Mouse (Mus musculus) olfactory bulb, adult 2 months (tissue): ENCODE measurements around the gene Tlx3. TPM values are rescaled to one million over a fixed set of nuclear protein-coding genes. Genes with fewer than 3 reads are reported as not detected.

ENCODE experiments used
- H3K27ac ChIP-seq: fragments of 200-500 bp; 2 replicates; pipeline ENCODE4 v1.5.1; 2012; ENCODE audit warnings: low read depth, low read length; ENCODE audit not compliant: insufficient read depth
- H3K4me1 ChIP-seq: fragments of 200-500 bp; 2 replicates; pipeline ENCODE4 v1.6.1; 2012; ENCODE audit warnings: low read length; ENCODE audit not compliant: control insufficient read depth, insufficient read depth
- H3K4me3 ChIP-seq: fragments of 200-500 bp; 2 replicates; pipeline ENCODE4 v1.5.1; 2012; ENCODE audit warnings: mild to moderate bottlenecking, low read depth, low read length, moderate library complexity; ENCODE audit not compliant: insufficient read depth
- CTCF ChIP-seq: fragments of 200-500 bp; IDR thresholded peaks from 2 replicates; pipeline ENCODE4 v1.5.1; 2012; ENCODE audit warnings: low read depth, mild to moderate bottlenecking, low read length, moderate library complexity; ENCODE audit not compliant: insufficient read depth
- POLR2A ChIP-seq: fragments of 200-500 bp; IDR thresholded peaks from 2 replicates; pipeline ENCODE4 v1.6.1; 2012; ENCODE audit warnings: mild to moderate bottlenecking, low read depth, low read length, moderate library complexity; ENCODE audit not compliant: insufficient read depth
- WGBS: fragments of 180-500 bp; shearing (Covaris S2); methylation state at CpG from one replicate; pipeline ENCODE4 v1.1.7; 2018; 5-methylcytosine and 5-hydroxymethylcytosine counted together
- polyA plus RNA-seq: library from polyadenylated mRNA; stranded (reverse); fragments of >200 nt; gene quantifications from 2 replicates; pipeline ENCODE4 v1.2.4, GENCODE M21; 2012; ENCODE audit warnings: low replicate concordance; ENCODE audit not compliant: missing spikeins, insufficient read depth, insufficient read length

The Tlx3 gene
- polyA plus RNA-seq, 1 experiment, result not detected

DNA sequence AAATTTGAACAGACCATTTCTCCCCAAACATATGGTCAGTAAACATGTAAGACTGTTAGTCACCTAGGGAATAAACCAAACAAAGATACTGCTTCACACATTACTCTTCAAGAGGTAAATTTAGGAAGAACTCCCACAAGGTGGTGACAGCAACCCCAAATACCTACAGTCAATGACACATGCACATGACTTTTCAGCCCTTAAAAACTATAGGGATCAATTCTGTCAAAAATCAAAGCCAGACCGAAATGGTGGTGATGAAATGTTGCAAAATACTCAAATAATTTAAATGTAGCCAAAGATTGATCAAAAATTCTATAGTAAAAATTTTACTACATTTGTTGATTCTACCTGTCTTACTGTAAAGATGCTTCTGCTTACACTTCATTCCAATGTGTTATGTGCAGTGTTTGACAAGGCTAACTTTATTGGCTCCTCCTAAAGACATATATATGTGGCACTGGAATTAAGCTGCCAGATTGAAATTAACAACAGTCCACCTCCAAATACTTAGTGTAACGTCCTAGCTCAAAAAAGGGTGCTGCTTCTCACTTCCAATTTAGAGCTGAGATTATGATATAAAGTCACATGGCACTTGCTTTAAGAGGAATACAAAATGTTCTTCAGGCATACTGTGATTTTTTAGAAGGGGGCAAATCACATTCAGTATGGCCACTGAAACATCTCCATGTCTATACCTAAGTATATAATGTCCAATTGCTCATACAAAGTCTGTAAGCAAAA is 45.8 kb downstream of the Tlx3 start:
- TF ChIP-seq CTCF (no peak), POLR2A (no peak)
- Histone ChIP-seq H3K4me3 (no peak overlapping the region), H3K27ac (no peak overlapping the region), H3K4me1 (no peaks in the 10 kb centered on the region)
- WGBS, result 73% methylated on average over 2 of the region's 2 CpGs

DNA sequence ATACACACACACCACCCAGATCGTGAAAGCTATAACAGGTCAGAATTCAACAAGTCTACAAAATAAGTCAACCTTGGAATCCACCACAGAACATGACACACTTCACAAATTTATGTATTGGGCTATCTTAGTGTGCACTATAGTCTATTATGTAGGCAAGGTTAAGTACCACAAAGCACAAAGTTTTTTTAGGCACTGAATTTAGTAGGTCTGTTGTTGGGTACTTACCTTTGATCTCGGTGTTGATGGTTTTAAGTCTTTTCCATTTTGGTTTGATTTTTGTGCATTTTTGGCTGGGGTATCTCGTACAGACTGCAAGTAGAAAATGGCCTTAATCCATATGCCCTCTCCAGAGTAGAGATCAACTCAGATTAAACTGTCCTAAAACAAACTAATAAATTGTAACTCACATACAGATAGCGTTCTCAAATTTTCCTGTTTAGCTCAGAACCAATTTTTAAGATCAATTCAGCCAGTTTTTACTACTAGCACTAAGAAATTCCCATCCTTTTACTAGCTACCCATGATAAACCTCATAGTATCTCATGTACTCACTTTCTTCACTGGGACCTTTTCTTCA is 46.9 kb downstream of the Tlx3 start:
- H3K27ac ChIP-seq, result no peak overlapping the region
- 88% methylated on average over 4 of the region's 4 CpGs for WGBS
- no peak for TF ChIP-seq POLR2A
- no peak for TF ChIP-seq CTCF
- no peaks in the 10 kb centered on the region for H3K4me1 ChIP-seq
- no peak overlapping the region for H3K4me3 ChIP-seq

DNA sequence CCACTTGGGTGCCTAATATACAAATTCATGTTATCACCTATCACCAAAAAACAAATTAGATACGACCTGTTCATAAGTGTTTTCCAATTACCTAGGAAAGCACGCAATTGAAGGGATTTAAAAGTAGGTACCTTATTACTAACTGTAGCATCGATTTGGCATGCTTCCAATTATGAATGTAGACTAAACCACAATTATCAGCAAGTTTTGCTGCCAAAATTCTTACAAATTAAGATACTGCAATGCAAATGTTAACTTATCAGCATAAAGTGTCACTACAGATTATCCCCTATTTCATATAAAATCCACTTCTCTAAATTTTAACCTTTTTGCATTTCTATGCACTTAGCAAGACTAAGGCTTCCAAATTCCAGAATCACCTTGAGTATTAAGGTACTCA is 48.9 kb downstream of the Tlx3 start:
- no peak overlapping the region for H3K4me3 ChIP-seq
- H3K27ac ChIP-seq, result no peak overlapping the region
- 61% methylated on average over 3 of the region's 3 CpGs for WGBS
- H3K4me1 ChIP-seq, result no peaks in the 10 kb centered on the region
- TF ChIP-seq CTCF (no peak), POLR2A (no peak)

- no peak overlapping the region for H3K4me3 ChIP-seq
- no peak overlapping the region for H3K27ac ChIP-seq
- peaks cover 3% of the 10 kb centered on the region for H3K4me1 ChIP-seq
- WGBS, result 93% methylated on average over 1 of the region's 1 CpGs
- TF ChIP-seq POLR2A, result no peak
- no peak for TF ChIP-seq CTCF
Measured at GRCm38 (mm10) chr11:33152997-33153396, 50.4 kb downstream of the Tlx3 start.

DNA sequence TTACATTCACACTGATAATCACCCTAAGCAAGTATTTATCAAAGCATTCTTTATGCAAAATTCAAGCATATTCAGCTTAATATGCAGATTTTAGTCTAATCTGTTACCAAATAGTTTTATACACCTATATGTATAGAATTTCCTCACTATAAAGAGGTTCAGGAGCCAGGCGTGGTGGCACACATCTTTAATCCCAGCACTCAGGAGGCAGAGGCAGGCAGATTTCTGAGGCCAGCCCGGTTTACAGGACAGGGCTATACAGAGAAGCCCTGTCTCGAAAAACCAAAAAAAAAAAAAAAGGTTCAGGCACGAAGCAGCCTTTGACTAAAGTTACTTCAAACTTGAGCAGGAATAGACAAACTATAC is 51.6 kb downstream of the Tlx3 start:
- H3K27ac ChIP-seq, result no peak overlapping the region
- TF ChIP-seq POLR2A (no peak), CTCF (no peak)
- WGBS, result 84% methylated on average over 4 of the region's 4 CpGs
- H3K4me3 ChIP-seq, result no peak overlapping the region
- peaks cover 14% of the 10 kb centered on the region for H3K4me1 ChIP-seq

DNA sequence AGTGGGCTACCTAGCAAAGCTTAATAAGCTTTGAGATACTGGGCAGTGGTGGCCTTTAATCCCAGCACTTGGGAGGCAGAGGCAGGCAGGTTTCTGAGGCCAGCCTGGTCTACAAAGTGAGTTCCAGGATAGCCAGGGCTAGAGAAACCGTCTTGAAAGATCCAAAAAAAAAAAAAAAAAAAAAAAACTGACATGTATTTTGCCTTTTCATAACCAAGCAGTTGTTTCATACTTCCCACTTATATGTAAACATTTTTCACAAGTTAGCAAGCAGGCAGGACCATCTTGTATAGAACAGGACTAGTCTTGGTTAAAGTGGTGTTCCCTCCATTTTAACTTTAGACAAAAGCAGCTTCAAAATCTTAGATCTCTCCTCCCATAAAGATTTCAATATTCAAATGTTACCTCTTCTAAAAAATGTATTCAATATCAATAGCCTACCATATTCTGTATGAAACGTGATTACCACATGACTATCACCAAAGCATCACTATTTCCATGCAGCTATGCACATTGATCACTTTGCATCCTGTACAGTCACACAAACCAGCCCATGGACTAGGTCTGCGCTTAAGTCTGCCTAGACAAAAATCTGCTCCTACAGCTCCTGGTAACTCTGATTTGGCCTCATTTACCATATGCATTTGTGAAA is 52.1 kb downstream of the Tlx3 start:
- Histone ChIP-seq H3K4me1 (peaks cover 17% of the 10 kb centered on the region), H3K27ac (no peak overlapping the region), H3K4me3 (no peak overlapping the region)
- 80% methylated on average over 3 of the region's 3 CpGs for WGBS
- TF ChIP-seq CTCF, result no peak
- no peak for TF ChIP-seq POLR2A

Other genes with a start within 250 kb of the Tlx3 start
- not detected in 2 replicates for gene Fgf18, start 56.2 kb downstream of the Tlx3 start, polyA plus RNA-seq
- gene Npm1, start 40.4 kb downstream of the Tlx3 start, polyA plus RNA-seq, result 551 TPM in 1 of 2 replicates, not detected in the other
- not detected in 2 replicates for gene Gm12117, start 73.1 kb upstream of the Tlx3 start, polyA plus RNA-seq